Mouse (Mus musculus) heart, postnatal 25 days (tissue): ENCODE measurements around the gene Olfr789. TPM values are rescaled to one million over a fixed set of nuclear protein-coding genes. Genes with fewer than 3 reads are reported as not detected.

ENCODE experiments used
- DNase-seq: peaks from one replicate; pipeline ENCODE4 v3.0.0; 2022; ENCODE audit warnings: low spot score
- intact Hi-C: fragments of 180-260 bp; cut with DNase I; formaldehyde crosslinking; loops from one replicate; pipeline ENCODE4 v1.15.1; 2025
- total RNA-seq, 2 experiments: library from RNA; stranded (reverse); gene quantifications; 2 replicates each; pipeline ENCODE4 v1.2.3; 2021

The Olfr789 gene
- not detected for total RNA-seq

DNA sequence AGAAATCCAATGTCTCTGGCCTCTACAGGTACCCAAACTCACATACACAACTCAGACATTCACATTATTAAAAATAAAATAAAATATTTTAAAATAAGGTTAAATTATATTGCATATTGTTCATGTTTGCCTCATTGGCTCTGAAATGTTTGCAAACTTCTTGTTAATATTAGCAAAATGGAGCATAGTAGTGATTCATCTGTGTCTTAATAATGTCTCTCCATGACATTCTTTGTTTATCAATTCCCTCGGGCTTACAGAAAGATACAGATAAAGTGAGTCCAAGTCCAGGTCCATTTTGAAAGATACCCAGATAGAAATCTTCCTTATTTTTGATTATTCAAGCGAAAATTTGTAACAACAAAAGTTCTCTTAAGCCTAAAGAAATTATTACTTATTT, at the start of gene Olfr789:
TSS of gene Olfr789 (plus strand) at position 301 of the 400 bp plus-strand sequence.
- DNase-seq, result no peak
- intact Hi-C loops, result no loop called here

GRCm38 (mm10) chr10:129461562-129461961, 23.0 kb upstream of the Olfr789 start, which contains the start of gene Olfr787:
Olfr787 (plus strand) TSS chr10:129461862.
- intact Hi-C loops, result no loop called here

GRCm38 (mm10) chr10:129470698-129471097, 13.9 kb upstream of the Olfr789 start, which contains the start of gene Olfr788:
Olfr788 (plus strand) TSS chr10:129470998.
- intact Hi-C loops, result no loop called here
- DNase-seq, result no peak

More at GRCm38 (mm10) chr10:129461562-129461961, 23.0 kb upstream of the Olfr789 start, which contains the start of gene Olfr787:
- no peak for DNase-seq

DNA sequence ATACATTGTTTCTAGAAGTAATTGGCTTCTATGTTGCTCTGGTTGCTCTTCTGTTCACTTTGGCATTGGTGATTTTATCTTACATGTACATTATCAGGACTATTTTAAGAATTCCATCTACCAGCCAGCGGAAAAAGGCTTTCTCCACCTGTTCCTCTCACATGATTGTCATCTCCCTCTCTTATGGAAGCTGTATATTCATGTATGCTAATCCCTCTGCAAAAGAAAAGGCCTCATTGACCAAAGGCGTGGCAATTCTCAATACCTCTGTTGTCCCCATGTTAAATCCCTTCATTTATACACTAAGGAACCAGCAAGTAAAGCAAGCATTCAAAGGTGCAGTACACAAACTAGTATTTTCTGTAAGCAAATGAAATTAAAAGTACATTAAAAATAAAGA, 11.3 kb upstream of the Olfr789 start:
- intact Hi-C loops, result no loop called here
- DNase-seq, result no peak

- intact Hi-C loops, result no loop called here
- DNase-seq, result no peak
These were observed 10.8 kb upstream of the Olfr789 start for GRCm38 (mm10) chr10:129473723-129474122.

DNA sequence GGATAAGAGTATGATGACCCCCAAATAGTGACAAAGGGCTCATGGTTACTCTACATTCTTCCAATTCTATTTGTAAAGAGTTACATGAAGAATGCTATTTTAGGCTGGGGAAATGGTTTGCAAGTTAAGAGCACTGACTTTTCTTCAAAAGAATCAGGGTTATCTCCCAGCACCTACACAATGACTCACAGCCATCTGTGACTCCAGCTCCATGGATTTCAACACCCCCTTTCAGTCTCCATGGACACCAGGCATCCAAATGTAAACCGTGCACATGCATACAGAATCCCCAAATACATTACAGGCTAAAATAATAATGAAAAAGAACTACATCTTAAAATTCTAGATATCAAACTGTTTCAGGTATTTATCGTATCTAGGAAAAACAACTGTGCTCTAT, 5.5 kb downstream of the Olfr789 start:
- no peak for DNase-seq
- intact Hi-C loops, result no loop called here

GRCm38 (mm10) chr10:129498192-129498591, 13.6 kb downstream of the Olfr789 start, which contains the start of gene Olfr790:
Olfr790 (plus strand) TSS chr10:129498492.
- DNase-seq, result no peak

GRCm38 (mm10) chr10:129521492-129521891, 36.9 kb downstream of the Olfr789 start, which contains the start of gene Olfr791:
Olfr791 (plus strand) TSS chr10:129521792.
- DNase-seq, result no peak
- intact Hi-C loops, result no loop called here

More at GRCm38 (mm10) chr10:129498192-129498591, 13.6 kb downstream of the Olfr789 start, which contains the start of gene Olfr790:
- intact Hi-C loops, result no loop called here

DNA sequence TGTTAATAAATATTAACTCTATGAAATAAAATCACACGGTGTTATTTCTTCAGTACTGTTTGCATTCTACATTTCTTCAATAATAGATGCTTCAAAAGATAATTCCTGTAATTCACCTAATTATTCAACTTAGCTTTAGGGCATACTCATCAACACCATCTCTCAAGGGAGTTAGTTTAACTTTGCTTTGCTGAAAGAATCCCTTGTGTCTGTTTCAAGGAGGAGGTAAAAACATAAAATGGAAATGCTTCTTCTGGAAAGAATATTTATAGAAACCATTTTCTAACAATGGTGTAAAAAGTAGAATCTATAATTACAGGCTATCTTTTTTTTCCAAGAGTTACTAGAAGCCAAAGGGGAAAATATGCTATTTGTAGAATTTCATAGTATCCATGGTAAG, 54.3 kb downstream of the Olfr789 start, which contains the start of gene Olfr792:
TSS of gene Olfr792 (plus strand) at position 301 of the 400 bp plus-strand sequence.
- intact Hi-C loops, result no loop called here
- DNase-seq, result no peak

Other genes starting within 250 kb of the Olfr789 start
- gene Olfr774, start 248.5 kb upstream of the Olfr789 start, total RNA-seq, result not detected
- not detected for gene Olfr775, start 236.3 kb upstream of the Olfr789 start, total RNA-seq
- not detected for gene Olfr776, start 225.6 kb upstream of the Olfr789 start, total RNA-seq
- gene Olfr777, start 213.3 kb upstream of the Olfr789 start, total RNA-seq, result not detected
- gene Olfr780, start 166.6 kb upstream of the Olfr789 start, total RNA-seq, result not detected
- gene Olfr781, start 155.9 kb upstream of the Olfr789 start, total RNA-seq, result not detected
- gene Olfr782, start 135.9 kb upstream of the Olfr789 start, total RNA-seq, result not detected
- not detected for gene Olfr784, start 100.7 kb upstream of the Olfr789 start, total RNA-seq
- not detected for gene Olfr785, start 79.3 kb upstream of the Olfr789 start, total RNA-seq
- gene Olfr786, start 57.4 kb upstream of the Olfr789 start, total RNA-seq, result not detected
- gene Olfr787, start 22.9 kb upstream of the Olfr789 start, total RNA-seq, result not detected
- gene Olfr788, start 13.8 kb upstream of the Olfr789 start, total RNA-seq, result not detected
- gene Olfr790, start 13.7 kb downstream of the Olfr789 start, total RNA-seq, result not detected
- gene Olfr791, start 37.0 kb downstream of the Olfr789 start, total RNA-seq, result not detected
- gene Olfr792, start 54.4 kb downstream of the Olfr789 start, total RNA-seq, result not detected
- not detected for gene Olfr794, start 82.9 kb downstream of the Olfr789 start, total RNA-seq
- not detected for gene Olfr796, start 127.8 kb downstream of the Olfr789 start, total RNA-seq
- gene Olfr798, start 143.2 kb downstream of the Olfr789 start, total RNA-seq, result not detected
- not detected for gene Olfr799, start 152.7 kb downstream of the Olfr789 start, total RNA-seq
- gene Olfr800, start 172.9 kb downstream of the Olfr789 start, total RNA-seq, result not detected
- gene Olfr801, start 189.1 kb downstream of the Olfr789 start, total RNA-seq, result not detected
- not detected for gene Olfr802, start 203.4 kb downstream of the Olfr789 start, total RNA-seq
- gene Olfr803, start 209.5 kb downstream of the Olfr789 start, total RNA-seq, result not detected
- not detected for gene Olfr804, start 218.5 kb downstream of the Olfr789 start, total RNA-seq
- gene Olfr805, start 244.6 kb downstream of the Olfr789 start, total RNA-seq, result not detected